Mouse (Mus musculus) lung, embryonic 15.5 days (tissue): ENCODE measurements around the gene Apbb1ip. TPM values are rescaled to one million over a fixed set of nuclear protein-coding genes. Genes with fewer than 3 reads are reported as not detected.

Experiments
- ATAC-seq: fragments of 200-750 bp; cut with Nextera tagmentation; 2 replicates; pipeline ENCODE4 v1.8.0; 2017; ENCODE audit warnings: moderate number of reproducible peaks, borderline replicate concordance; ENCODE audit not compliant: low FRiP score, low TSS enrichment; ENCODE audit errors: extremely low read depth
- H3K27ac ChIP-seq: fragments of 300-500 bp; sonication (generic); 2 replicates; pipeline ENCODE4 v1.5.1; 2015; ENCODE audit warnings: moderate library complexity, mild to moderate bottlenecking, inconsistent platforms
- H3K27me3 ChIP-seq: fragments of 300-500 bp; sonication (generic); 2 replicates; pipeline ENCODE4 v1.6.1; 2015; ENCODE audit warnings: inconsistent platforms
- H3K36me3 ChIP-seq: fragments of 300-500 bp; sonication (generic); 2 replicates; pipeline ENCODE4 v1.6.1; 2015; ENCODE audit warnings: inconsistent platforms
- H3K4me1 ChIP-seq: fragments of 300-500 bp; sonication (generic); 2 replicates; pipeline ENCODE4 v1.6.1; 2015; ENCODE audit warnings: inconsistent platforms
- H3K4me2 ChIP-seq: fragments of 300-500 bp; sonication (generic); 2 replicates; pipeline ENCODE4 v1.6.1; 2015; ENCODE audit warnings: inconsistent platforms, mild to moderate bottlenecking, moderate library complexity
- H3K4me3 ChIP-seq: fragments of 300-500 bp; sonication (generic); 2 replicates; pipeline ENCODE4 v1.5.1; 2015; ENCODE audit warnings: mild to moderate bottlenecking, inconsistent platforms
- H3K9ac ChIP-seq: fragments of 300-500 bp; sonication (generic); 2 replicates; pipeline ENCODE4 v1.6.1; 2015; ENCODE audit warnings: inconsistent platforms
- H3K9me3 ChIP-seq: fragments of 300-500 bp; sonication (generic); 2 replicates; pipeline ENCODE4 v1.6.1; 2016; ENCODE audit warnings: inconsistent platforms
- WGBS: fragments of 180-500 bp; shearing (Covaris S2); methylation state at CpG from one replicate; pipeline ENCODE4 v1.1.7; 2015; 5-methylcytosine and 5-hydroxymethylcytosine counted together
- polyA plus RNA-seq: library from polyadenylated mRNA; unstranded; fragments of >200 nt; fragmentation: Nextera tagmentation; extraction: Ambion mirVana; gene quantifications from 2 replicates; pipeline ENCODE4 v1.2.1, GENCODE M21; 2015

Apbb1ip gene
- polyA plus RNA-seq, 1 experiment from 2014 or later = 2.1 TPM

DNA sequence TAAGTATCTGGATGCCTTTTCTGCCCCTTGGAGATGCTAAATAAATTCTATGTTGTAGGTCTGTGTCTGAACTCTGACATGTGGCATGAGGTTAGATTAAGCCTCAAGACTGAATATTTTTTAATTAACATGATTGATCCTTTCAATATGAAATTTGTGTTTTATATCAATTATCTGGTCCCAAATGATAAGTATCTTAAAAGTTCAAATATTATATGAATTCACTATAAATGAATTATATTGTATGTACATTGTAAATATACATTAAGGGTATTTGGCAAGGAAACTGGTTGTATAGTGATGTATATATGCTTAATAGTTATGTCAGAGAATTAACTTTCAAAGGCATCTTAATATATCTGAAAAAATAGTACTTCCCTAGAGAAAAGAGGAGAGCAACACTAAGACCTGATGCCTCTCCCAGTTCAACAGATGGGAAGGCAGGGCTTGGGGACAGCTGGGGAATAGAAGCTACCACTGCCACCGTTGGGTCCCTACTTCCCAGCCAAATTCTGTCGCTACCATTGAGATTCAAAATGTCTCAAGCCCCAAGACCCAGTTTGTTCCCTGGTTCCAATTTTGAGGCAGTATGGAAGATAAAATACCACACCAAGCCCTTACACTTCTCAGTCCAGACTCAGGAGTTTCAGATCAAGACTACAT, 2.8 kb downstream of the Apbb1ip start:
- no peak for ATAC-seq
- 0 out of 2 replicates have a peak, but pooled peaks cover 5% of the 10 kb centered on the region for H3K4me1 ChIP-seq
- H3K36me3 ChIP-seq = no peaks in the 10 kb centered on the region
- H3K4me2 ChIP-seq = no peak overlapping the region
- no peak overlapping the region for H3K27ac ChIP-seq
- H3K4me3 ChIP-seq = no peak overlapping the region
- no peak overlapping the region for H3K9ac ChIP-seq
- 54% methylated on average over 2 of the region's 2 CpGs for WGBS
- no peaks in the 10 kb centered on the region for H3K9me3 ChIP-seq
- H3K27me3 ChIP-seq = no peaks in the 10 kb centered on the region

- Histone ChIP-seq H3K4me1 (0 out of 2 replicates have a peak, but pooled peaks cover 5% of the 10 kb centered on the region), H3K27me3 (no peaks in the 10 kb centered on the region), H3K4me3 (no peak overlapping the region), H3K9me3 (no peaks in the 10 kb centered on the region), H3K27ac (no peak overlapping the region), H3K9ac (no peak overlapping the region), H3K36me3 (no peaks in the 10 kb centered on the region), H3K4me2 (no peak overlapping the region)
- WGBS = 77% methylated on average over 3 of the region's 3 CpGs
- no peak for ATAC-seq
Measured at GRCm38 (mm10) chr2:22777757-22778156, 3.9 kb downstream of the Apbb1ip start.

- Histone ChIP-seq H3K36me3 (no peaks in the 10 kb centered on the region), H3K9ac (no peak overlapping the region), H3K9me3 (no peaks in the 10 kb centered on the region), H3K4me1 (no peaks in the 10 kb centered on the region), H3K27ac (no peak overlapping the region), H3K4me3 (no peak overlapping the region), H3K4me2 (no peak overlapping the region), H3K27me3 (no peaks in the 10 kb centered on the region)
- ATAC-seq = no peak
- WGBS = 64% methylated on average over 1 of the region's 1 CpGs
Measured at GRCm38 (mm10) chr2:22780884-22781283, 7.0 kb downstream of the Apbb1ip start.

- H3K36me3 ChIP-seq = no peaks in the 10 kb centered on the region
- no peaks in the 10 kb centered on the region for H3K9me3 ChIP-seq
- H3K27me3 ChIP-seq = no peaks in the 10 kb centered on the region
- no peak for ATAC-seq
- H3K27ac ChIP-seq = no peak overlapping the region
- H3K4me3 ChIP-seq = no peak overlapping the region
- H3K4me2 ChIP-seq = no peak overlapping the region
- H3K9ac ChIP-seq = no peak overlapping the region
- WGBS = 13% methylated on average over 4 of the region's 4 CpGs
- H3K4me1 ChIP-seq = no peaks in the 10 kb centered on the region
Measured at GRCm38 (mm10) chr2:22781387-22782009, 7.6 kb downstream of the Apbb1ip start.

- H3K27me3 ChIP-seq = no peaks in the 10 kb centered on the region
- WGBS = 57% methylated on average over 3 of the region's 3 CpGs
- no peak overlapping the region for H3K27ac ChIP-seq
- H3K9me3 ChIP-seq = no peaks in the 10 kb centered on the region
- no peak overlapping the region for H3K4me2 ChIP-seq
- no peaks in the 10 kb centered on the region for H3K4me1 ChIP-seq
- H3K4me3 ChIP-seq = no peak overlapping the region
- no peaks in the 10 kb centered on the region for H3K36me3 ChIP-seq
- ATAC-seq = no peak
- H3K9ac ChIP-seq = no peak overlapping the region
Measured at GRCm38 (mm10) chr2:22782057-22782456, 8.2 kb downstream of the Apbb1ip start.

DNA sequence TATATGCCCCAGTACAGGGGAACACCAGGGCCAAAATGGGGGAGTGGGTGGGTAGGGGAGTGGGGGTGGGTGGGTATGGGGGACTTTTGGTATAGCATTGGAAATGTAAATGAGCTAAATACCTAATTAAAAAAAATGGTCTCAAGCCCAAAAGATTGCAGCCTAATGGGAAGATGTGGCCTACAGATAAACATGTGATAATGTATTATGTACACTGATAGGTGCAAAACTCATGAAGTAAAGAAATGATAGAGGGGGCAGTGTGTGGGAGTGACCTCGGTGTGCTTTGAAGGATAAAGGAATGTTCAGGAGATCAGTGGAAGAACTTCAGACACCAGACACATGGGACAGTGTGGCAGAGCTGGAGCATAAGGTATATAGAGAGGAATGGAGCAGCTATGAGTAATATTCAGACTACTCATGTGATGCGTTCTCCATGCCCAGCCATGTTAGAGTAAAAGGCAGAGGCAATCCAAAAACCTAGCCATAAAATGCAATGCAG, 9.3 kb downstream of the Apbb1ip start:
- H3K36me3 ChIP-seq = no peaks in the 10 kb centered on the region
- WGBS = 74% methylated on average over 2 of the region's 2 CpGs
- H3K9ac ChIP-seq = no peak overlapping the region
- H3K4me2 ChIP-seq = no peak overlapping the region
- no peak for ATAC-seq
- H3K4me1 ChIP-seq = no peaks in the 10 kb centered on the region
- no peaks in the 10 kb centered on the region for H3K9me3 ChIP-seq
- H3K27me3 ChIP-seq = no peaks in the 10 kb centered on the region
- H3K27ac ChIP-seq = no peak overlapping the region
- H3K4me3 ChIP-seq = no peak overlapping the region

DNA sequence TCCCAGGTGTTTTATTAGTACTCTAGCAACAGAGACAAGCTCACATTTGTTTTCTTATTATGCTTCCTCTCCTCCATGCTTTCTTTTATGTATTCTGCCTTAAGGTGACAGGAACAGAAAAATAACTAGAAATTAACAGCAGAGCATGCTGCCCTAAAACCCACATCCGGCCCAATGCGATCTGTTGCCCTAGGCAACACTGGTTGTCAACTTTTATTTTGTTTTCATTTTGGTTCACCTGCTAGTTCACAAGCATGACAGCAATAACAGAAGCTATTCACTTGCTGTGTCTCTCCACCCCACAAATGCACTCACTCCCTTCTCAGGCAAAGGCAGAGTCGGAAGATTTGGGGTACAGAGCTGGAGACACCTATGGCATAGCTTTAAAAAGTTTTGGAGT, 10.3 kb downstream of the Apbb1ip start:
- Histone ChIP-seq H3K9ac (no peak overlapping the region), H3K4me3 (no peak overlapping the region), H3K36me3 (no peaks in the 10 kb centered on the region), H3K27me3 (no peaks in the 10 kb centered on the region), H3K9me3 (no peaks in the 10 kb centered on the region), H3K4me1 (no peaks in the 10 kb centered on the region), H3K27ac (no peak overlapping the region), H3K4me2 (no peak overlapping the region)
- whole genome bisulfite sequencing = 83% methylated on average over 3 of the region's 3 CpGs
- no peak for ATAC-seq

DNA sequence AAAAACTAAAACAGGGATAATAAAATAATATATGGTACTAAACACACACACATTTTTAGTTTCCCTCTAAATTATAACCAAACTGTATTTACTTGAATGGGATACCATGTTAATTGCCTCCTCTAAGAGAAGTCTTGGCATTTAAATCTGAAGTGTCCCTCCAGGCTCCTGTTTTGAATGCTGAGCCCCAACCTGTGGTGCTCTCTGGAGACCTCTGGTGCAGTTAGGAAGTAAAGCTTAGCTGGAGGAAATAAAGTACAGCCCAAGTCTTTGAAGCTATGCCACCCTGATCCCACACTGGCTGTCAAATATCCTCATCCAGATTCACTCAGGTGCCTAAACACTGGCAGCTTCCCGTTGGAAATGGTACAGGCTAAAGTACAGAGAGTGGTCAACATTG, 10.9 kb downstream of the Apbb1ip start:
- ATAC-seq = no peak
- Histone ChIP-seq H3K9me3 (no peaks in the 10 kb centered on the region), H3K27ac (no peak overlapping the region), H3K27me3 (no peaks in the 10 kb centered on the region), H3K36me3 (no peaks in the 10 kb centered on the region), H3K4me2 (no peak overlapping the region), H3K9ac (no peak overlapping the region), H3K4me3 (no peak overlapping the region), H3K4me1 (no peaks in the 10 kb centered on the region)
- WGBS = 29% methylated on average over 1 of the region's 1 CpGs

- Histone ChIP-seq H3K4me3 (no peak overlapping the region), H3K27ac (no peak overlapping the region), H3K36me3 (no peaks in the 10 kb centered on the region), H3K9ac (no peak overlapping the region), H3K4me1 (no peaks in the 10 kb centered on the region), H3K9me3 (no peaks in the 10 kb centered on the region), H3K27me3 (no peaks in the 10 kb centered on the region), H3K4me2 (no peak overlapping the region)
- 86% methylated on average over 2 of the region's 2 CpGs for WGBS
- ATAC-seq = no peak
Measured at GRCm38 (mm10) chr2:22788658-22789057, 14.8 kb downstream of the Apbb1ip start.

GRCm38 (mm10) chr2:22789576-22789975, 15.7 kb downstream of the Apbb1ip start:
- ATAC-seq = no peak
- 31% methylated on average over 1 of the region's 1 CpGs for WGBS
- Histone ChIP-seq H3K27me3 (no peaks in the 10 kb centered on the region), H3K4me1 (no peaks in the 10 kb centered on the region), H3K27ac (no peak overlapping the region), H3K36me3 (no peaks in the 10 kb centered on the region), H3K4me3 (no peak overlapping the region), H3K9me3 (no peaks in the 10 kb centered on the region), H3K4me2 (no peak overlapping the region), H3K9ac (no peak overlapping the region)

- no peak for ATAC-seq
- H3K27ac ChIP-seq = no peak overlapping the region
- no peak overlapping the region for H3K4me2 ChIP-seq
- H3K9me3 ChIP-seq = no peaks in the 10 kb centered on the region
- 10% methylated on average over 1 of the region's 1 CpGs for WGBS
- H3K36me3 ChIP-seq = no peaks in the 10 kb centered on the region
- no peak overlapping the region for H3K9ac ChIP-seq
- H3K27me3 ChIP-seq = no peaks in the 10 kb centered on the region
- H3K4me3 ChIP-seq = no peak overlapping the region
- H3K4me1 ChIP-seq = no peaks in the 10 kb centered on the region
Measured at GRCm38 (mm10) chr2:22790435-22790834, 16.5 kb downstream of the Apbb1ip start.

DNA sequence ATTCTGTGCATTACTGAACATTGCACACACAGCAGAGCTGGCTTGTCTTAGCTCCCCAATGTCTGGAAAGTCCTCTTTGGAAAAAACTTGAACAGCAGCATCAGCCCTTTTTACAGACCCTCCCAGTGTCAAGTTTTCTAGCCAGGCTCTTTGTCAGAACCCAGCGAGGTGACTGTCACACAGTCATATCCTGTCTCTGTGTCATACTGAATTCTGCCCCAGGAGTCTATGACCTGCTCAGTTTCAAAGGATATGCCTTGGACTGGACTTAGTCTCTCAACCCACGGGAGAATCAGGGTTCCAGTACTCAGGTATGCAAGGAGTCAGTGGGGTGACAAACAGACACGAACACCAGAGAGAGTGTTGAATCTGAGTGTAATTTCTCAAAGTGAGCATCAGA, 21.2 kb downstream of the Apbb1ip start:
- ATAC-seq = no peak
- Histone ChIP-seq H3K36me3 (no peaks in the 10 kb centered on the region), H3K27ac (no peak overlapping the region), H3K4me3 (no peak overlapping the region), H3K4me1 (no peaks in the 10 kb centered on the region), H3K4me2 (no peak overlapping the region), H3K9me3 (no peaks in the 10 kb centered on the region), H3K9ac (no peak overlapping the region), H3K27me3 (no peaks in the 10 kb centered on the region)
- 72% methylated on average over 3 of the region's 3 CpGs for WGBS
